Mouse (Mus musculus) testis, adult 2 months (tissue): Measurements from ENCODE around the gene Olfr212. TPM values are rescaled to one million over a fixed set of nuclear protein-coding genes. Genes with fewer than 3 reads are reported as not detected.
"Not testable (repeated sequence)": the region's sequence is repeated elsewhere in the genome, so short reads cannot be mapped to it uniquely, and the experiment has no call there.

Source experiments
- H3K27ac ChIP-seq: fragments of 200-500 bp; 2 replicates; pipeline ENCODE4 v1.5.1; 2012; ENCODE audit warnings: low read depth, low read length; ENCODE audit not compliant: control insufficient read depth, insufficient read depth
- H3K27me3 ChIP-seq: fragments of 200-500 bp; 2 replicates; pipeline ENCODE4 v1.6.1; 2012; ENCODE audit warnings: mild to moderate bottlenecking, low read length, moderate library complexity; ENCODE audit not compliant: control insufficient read depth, insufficient read depth
- H3K36me3 ChIP-seq: fragments of 200-500 bp; 2 replicates; pipeline ENCODE4 v1.6.1; 2012; ENCODE audit warnings: mild to moderate bottlenecking, low read length; ENCODE audit not compliant: control insufficient read depth, insufficient read depth
- H3K4me1 ChIP-seq: fragments of 200-500 bp; 2 replicates; pipeline ENCODE4 v1.6.1; 2012; ENCODE audit warnings: low read length; ENCODE audit not compliant: control insufficient read depth, insufficient read depth
- H3K4me3 ChIP-seq: fragments of 200-500 bp; 2 replicates; pipeline ENCODE4 v1.5.1; 2012; ENCODE audit warnings: low read depth, mild to moderate bottlenecking, low read length, moderate library complexity, mixed read lengths; ENCODE audit not compliant: control insufficient read depth
- CTCF ChIP-seq: fragments of 200-500 bp; IDR thresholded peaks from 2 replicates; pipeline ENCODE4 v1.5.1; 2012; ENCODE audit warnings: low read depth, mild to moderate bottlenecking, inconsistent platforms, low read length, moderate library complexity; ENCODE audit not compliant: control insufficient read depth, insufficient read depth, insufficient replicate concordance
- POLR2A ChIP-seq: fragments of 200-500 bp; IDR thresholded peaks from 2 replicates; pipeline ENCODE4 v1.6.1; 2012; ENCODE audit warnings: low read depth, mild to moderate bottlenecking, inconsistent platforms, low read length, moderate library complexity; ENCODE audit not compliant: control insufficient read depth
- polyA plus RNA-seq: library from polyadenylated mRNA; depleted of rRNA; stranded (reverse); fragments of >200 nt; gene quantifications from 2 replicates; pipeline ENCODE4 v1.2.3, GENCODE M21; 2012

Olfr212 gene
- polyA plus RNA-seq, 1 experiment, result 2.9 TPM

DNA sequence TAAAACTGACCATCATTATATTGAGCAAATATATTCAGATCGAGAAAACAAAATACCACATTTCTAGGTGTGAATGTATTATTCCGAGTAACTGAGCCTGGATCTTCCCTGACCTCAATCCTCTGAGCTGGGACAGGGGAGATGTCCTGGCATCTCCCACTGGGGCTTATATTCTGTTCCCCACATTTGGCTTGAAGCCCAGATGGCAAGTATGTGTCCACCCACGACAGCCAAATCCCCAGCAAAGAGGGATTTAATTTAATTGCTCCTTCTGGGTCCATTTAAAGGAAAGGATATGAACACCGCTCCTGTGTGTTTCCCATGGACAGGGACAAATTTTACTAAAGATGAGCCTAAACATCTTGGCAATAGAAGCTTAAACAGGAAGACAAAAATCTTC lies 17.5 kb upstream of the Olfr212 start, which contains the start of gene Olfr211:
Gene Olfr211 (plus strand): TSS at position 301 of the 400 bp plus-strand sequence.
- Histone ChIP-seq H3K27me3 (no peaks in the 10 kb centered on the region), H3K4me3 (no peak within 1 kb of the TSS)

DNA sequence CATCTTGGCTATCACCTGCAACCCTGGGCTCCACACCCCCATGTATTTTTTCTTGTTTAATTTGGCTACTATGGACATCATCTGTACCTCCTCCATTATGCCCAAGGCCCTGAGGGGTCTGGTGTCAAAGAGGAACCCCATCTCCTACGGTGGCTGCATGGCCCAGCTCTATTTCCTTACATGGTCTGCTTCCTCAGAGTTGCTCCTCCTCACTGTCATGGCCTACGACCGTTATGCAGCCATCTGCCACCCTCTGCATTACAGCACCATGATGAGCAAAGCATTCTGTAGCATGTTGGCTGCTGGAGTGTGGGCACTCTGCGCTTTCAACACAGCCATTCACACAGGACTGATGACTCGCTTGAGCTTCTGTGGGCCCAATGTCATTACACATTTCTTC lies 12.6 kb upstream of the Olfr212 start:
- no peak overlapping the region for H3K27ac ChIP-seq
- no peaks in the 10 kb centered on the region for H3K27me3 ChIP-seq
- H3K4me3 ChIP-seq, result no peak overlapping the region
- no peak for TF ChIP-seq CTCF
- TF ChIP-seq POLR2A, result no peak
- H3K4me1 ChIP-seq, result no peaks in the 10 kb centered on the region
- H3K36me3 ChIP-seq, result no peaks in the 10 kb centered on the region

More for the DNA sequence above, 17.5 kb upstream of the Olfr212 start, which contains the start of gene Olfr211:
- H3K27ac ChIP-seq, result no peak within 1 kb of the TSS
- H3K36me3 ChIP-seq, result no peaks in the 10 kb centered on the region
- no peaks in the 10 kb centered on the region for H3K4me1 ChIP-seq
- TF ChIP-seq CTCF (no peak), POLR2A (no peak)

DNA sequence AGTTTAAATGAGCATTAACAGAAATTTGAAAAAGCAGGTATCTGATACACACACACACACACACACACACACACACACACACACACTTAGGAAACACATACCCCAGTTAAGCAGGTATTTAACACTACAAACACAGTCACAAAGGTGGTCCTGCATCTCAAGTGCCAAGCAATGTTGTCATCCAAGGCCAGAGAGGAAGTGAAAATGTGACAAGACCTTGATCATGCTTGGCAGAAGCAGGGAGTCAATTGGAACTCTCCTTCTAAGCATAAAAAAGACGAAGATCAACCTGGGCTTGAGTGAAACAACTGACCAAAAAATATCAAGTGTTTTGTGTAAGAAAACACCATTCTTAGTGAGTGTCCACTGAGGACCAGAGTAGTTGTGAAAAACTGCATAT lies 10.4 kb upstream of the Olfr212 start:
- H3K4me1 ChIP-seq, result no peaks in the 10 kb centered on the region
- H3K36me3 ChIP-seq, result no peaks in the 10 kb centered on the region
- H3K27me3 ChIP-seq, result no peaks in the 10 kb centered on the region
- no peak overlapping the region for H3K27ac ChIP-seq
- H3K4me3 ChIP-seq, result no peak overlapping the region
- TF ChIP-seq POLR2A (no peak), CTCF (no peak)

DNA sequence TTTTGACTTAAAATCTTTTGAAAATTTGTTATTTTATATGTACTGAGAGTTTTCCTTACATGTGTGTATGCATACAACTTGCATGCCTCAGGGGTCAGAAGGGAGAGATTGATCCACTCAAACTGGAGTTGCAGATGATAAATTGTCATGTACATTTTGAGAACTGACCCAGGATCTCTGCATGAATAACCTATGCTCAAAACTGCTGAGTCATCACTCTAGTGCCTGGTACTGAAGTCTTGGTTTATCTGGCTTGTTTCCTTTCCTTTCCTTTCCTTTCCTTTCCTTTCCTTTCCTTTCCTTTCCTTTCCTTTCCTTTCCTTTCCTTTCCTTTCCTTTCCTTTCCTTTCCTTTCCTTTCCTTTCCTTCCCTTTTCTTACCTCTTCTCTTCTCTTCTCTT lies 8.5 kb downstream of the Olfr212 start:
- TF ChIP-seq CTCF, result no peak
- no peak for TF ChIP-seq POLR2A
- Histone ChIP-seq H3K27me3 (no peaks in the 10 kb centered on the region), H3K36me3 (no peaks in the 10 kb centered on the region), H3K4me1 (no peaks in the 10 kb centered on the region), H3K4me3 (no peak overlapping the region), H3K27ac (no peak overlapping the region)

DNA sequence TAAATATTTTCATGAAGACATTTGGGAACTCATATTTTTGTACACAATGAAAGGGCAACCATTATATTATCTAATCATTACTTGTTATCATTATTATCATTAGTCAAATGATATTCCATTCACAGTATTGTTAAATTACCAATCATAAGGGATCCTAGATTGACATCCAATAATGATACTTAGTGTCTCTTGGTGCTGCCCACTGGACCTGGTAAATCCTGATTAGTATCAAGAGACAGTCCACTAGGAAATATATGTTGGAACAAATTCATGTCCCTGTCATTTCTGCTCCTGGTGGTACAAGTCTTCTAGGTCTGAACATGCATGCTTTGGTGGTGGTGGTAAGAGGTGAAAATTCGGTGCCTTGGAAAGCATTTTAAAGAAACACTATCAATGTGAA lies 31.8 kb downstream of the Olfr212 start, which contains the start of gene Olfr213:
Gene Olfr213 (plus strand): TSS at position 301 of the 400 bp plus-strand sequence.
- Histone ChIP-seq H3K36me3 (no peaks in the 10 kb centered on the region), H3K4me1 (no peaks in the 10 kb centered on the region), H3K4me3 (no peak within 1 kb of the TSS), H3K27me3 (no peaks in the 10 kb centered on the region), H3K27ac (no peak within 1 kb of the TSS)
- TF ChIP-seq POLR2A (no peak), CTCF (no peak)

DNA sequence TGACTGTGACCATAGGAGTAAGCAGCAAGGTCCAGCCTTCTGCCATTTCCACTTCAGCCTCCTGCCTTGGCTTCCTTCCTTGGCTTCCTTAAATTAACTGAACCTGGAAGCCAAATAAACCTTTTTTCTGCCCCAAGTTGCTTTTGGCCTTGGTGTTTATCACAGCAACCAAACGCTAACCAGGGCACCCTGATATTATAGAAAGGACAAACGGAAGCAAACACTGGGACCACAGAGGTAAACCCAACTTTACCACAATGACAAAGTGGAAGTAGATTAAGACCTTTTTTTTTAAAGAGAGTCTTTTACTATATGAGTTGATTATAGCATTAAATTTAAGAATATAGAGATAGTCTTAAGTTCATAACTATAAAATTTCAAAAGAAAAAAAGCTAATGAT lies 36.2 kb downstream of the Olfr212 start:
- Histone ChIP-seq H3K4me3 (no peak overlapping the region), H3K27ac (no peak overlapping the region), H3K36me3 (no peaks in the 10 kb centered on the region), H3K4me1 (no peaks in the 10 kb centered on the region), H3K27me3 (no peaks in the 10 kb centered on the region)
- no peak for TF ChIP-seq CTCF
- no peak for TF ChIP-seq POLR2A

DNA sequence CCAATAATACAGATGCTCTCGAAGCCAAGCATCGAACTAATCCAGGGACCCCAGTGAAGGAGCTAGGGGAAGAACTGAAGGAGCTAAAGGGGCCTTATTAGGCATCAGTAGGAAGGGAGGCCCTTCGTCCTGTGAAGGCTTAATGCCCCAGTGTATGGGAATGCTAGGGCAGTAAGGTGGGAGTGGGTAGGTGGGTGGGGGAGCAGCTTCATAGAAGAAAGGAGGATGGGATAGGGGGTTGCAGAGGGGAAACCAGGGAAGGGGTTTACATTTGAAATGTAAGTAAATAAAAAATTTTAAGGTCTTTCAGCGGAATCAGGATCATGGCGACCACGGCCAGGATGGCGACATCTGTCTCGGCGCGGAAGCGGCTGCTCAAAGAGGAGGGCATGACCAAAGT lies 44.5 kb downstream of the Olfr212 start, which contains the start of gene Gm5580:
Gene Gm5580 (plus strand): TSS at position 301 of the 400 bp plus-strand sequence.
- not testable (repeated sequence) for H3K36me3 ChIP-seq, H3K27me3 ChIP-seq, H3K27ac ChIP-seq, H3K4me1 ChIP-seq, H3K4me3 ChIP-seq

DNA sequence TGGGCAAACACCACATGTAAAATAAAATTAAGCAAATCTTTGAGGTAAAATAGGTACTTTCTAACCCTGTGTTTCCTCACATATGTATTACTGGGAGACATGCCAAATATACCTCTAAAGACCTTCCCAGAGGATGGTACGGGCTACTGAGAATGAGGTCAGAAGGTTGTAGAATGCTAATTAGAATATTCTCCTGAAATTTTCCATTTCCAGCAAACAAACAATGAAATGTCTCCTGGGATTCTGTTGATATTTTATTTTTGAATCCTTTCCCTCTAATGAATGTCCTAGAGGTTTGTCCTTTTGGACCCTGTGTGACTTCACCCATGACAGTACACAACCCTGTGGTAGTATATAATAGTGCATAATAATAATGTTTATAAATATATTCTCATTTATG lies 47.6 kb downstream of the Olfr212 start, which contains the start of gene Olfr214:
Gene Olfr214 (plus strand): TSS at position 301 of the 400 bp plus-strand sequence.
- Histone ChIP-seq H3K27ac (no peak within 1 kb of the TSS), H3K4me1 (no peaks in the 10 kb centered on the region), H3K4me3 (no peak within 1 kb of the TSS), H3K36me3 (no peaks in the 10 kb centered on the region), H3K27me3 (no peaks in the 10 kb centered on the region)
- TF ChIP-seq CTCF (no peak), POLR2A (no peak)
